Mouse (Mus musculus) testis, adult 2 months (tissue): ENCODE measurements around the gene Errfi1.

Experiments used
- CTCF ChIP-seq: fragments of 200-500 bp; IDR thresholded peaks from 2 replicates; pipeline ENCODE4 v1.5.1; 2012; ENCODE audit warnings: low read depth, mild to moderate bottlenecking, inconsistent platforms, low read length, moderate library complexity; ENCODE audit not compliant: control insufficient read depth, insufficient read depth, insufficient replicate concordance
- POLR2A ChIP-seq: fragments of 200-500 bp; IDR thresholded peaks from 2 replicates; pipeline ENCODE4 v1.6.1; 2012; ENCODE audit warnings: low read depth, mild to moderate bottlenecking, inconsistent platforms, low read length, moderate library complexity; ENCODE audit not compliant: control insufficient read depth

DNA sequence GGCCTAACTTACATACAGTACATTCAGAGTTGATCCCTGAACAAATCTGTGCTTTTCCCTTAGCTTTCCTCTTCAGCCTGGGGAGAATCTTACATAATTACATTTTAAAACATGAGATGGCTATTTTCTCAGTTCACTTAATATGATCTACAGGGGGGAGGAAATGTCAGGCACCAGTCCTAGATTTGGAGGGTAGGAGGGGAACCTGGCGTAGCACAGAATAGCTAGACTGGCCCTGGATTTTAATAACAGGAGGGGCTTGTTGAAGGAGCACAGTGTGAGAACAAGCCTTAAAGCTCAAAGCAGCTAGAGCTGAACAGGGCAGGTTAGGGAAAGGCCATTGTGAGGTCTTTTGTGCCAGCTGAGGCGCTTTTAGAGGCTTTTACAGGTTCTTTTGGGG, 7.4 kb downstream of the Errfi1 start:
- TF ChIP-seq CTCF (no peak), POLR2A (no peak)
